Mouse (Mus musculus) midbrain, embryonic 16.5 days (tissue): ENCODE results near the gene Vmn1r16. TPM values are rescaled to one million over a fixed set of nuclear protein-coding genes. Genes with fewer than 3 reads are reported as not detected.

Experiments used
- polyA plus RNA-seq: library from polyadenylated mRNA; unstranded; fragments of >200 nt; fragmentation: Nextera tagmentation; extraction: Ambion mirVana; gene quantifications from 2 replicates; pipeline ENCODE4 v1.2.1, GENCODE M21; 2015

Vmn1r16 gene
- polyA plus RNA-seq, 1 experiment from 2014 or later = not detected

Other genes with a start within 250 kb of the Vmn1r16 start
- not detected in 2 replicates for gene Vmn1r10, start 220.0 kb downstream of the Vmn1r16 start, polyA plus RNA-seq
- not detected in 2 replicates for gene Vmn1r11, start 196.0 kb downstream of the Vmn1r16 start, polyA plus RNA-seq
- not detected in 2 replicates for gene Vmn1r12, start 172.6 kb downstream of the Vmn1r16 start, polyA plus RNA-seq
- not detected in 2 replicates for gene Vmn1r13, start 126.2 kb downstream of the Vmn1r16 start, polyA plus RNA-seq
- not detected in 2 replicates for gene Vmn1r14, start 97.8 kb downstream of the Vmn1r16 start, polyA plus RNA-seq
- not detected in 2 replicates for gene Vmn1r15, start 71.5 kb downstream of the Vmn1r16 start, polyA plus RNA-seq
- gene Vmn1r17, start 34.2 kb upstream of the Vmn1r16 start, polyA plus RNA-seq = not detected in 2 replicates
- gene Vmn1r18, start 66.3 kb upstream of the Vmn1r16 start, polyA plus RNA-seq = not detected in 2 replicates
- gene Vmn1r19, start 74.3 kb upstream of the Vmn1r16 start, polyA plus RNA-seq = not detected in 2 replicates
- gene Vmn1r20, start 99.4 kb upstream of the Vmn1r16 start, polyA plus RNA-seq = not detected in 2 replicates
- 6.6 and 7.2 TPM in 2 replicates for gene Ppm1k, start 206.0 kb upstream of the Vmn1r16 start, polyA plus RNA-seq